Mouse (Mus musculus) liver, adult 2 months (tissue): Measurements from ENCODE around the gene Hivep2. TPM values are rescaled to one million over a fixed set of nuclear protein-coding genes. Genes with fewer than 3 reads are reported as not detected.

Experiments used
- DNase-seq: peaks from one replicate; pipeline ENCODE4 v3.0.0-alpha.2; 2011; ENCODE audit warnings: low read depth, low spot score; ENCODE audit errors: extremely low read depth
- H3K27ac ChIP-seq: fragments of 200-500 bp; replicated peaks from 2 replicates; pipeline ENCODE4 v1.5.1; 2012; ENCODE audit warnings: low read depth, mild to moderate bottlenecking, control low read depth, inconsistent platforms, low read length; ENCODE audit not compliant: insufficient read depth
- H3K27me3 ChIP-seq: fragments of 200-500 bp; 2 replicates; pipeline ENCODE4 v1.6.1; 2012; ENCODE audit warnings: mild to moderate bottlenecking, moderate library complexity, low read length, inconsistent platforms; ENCODE audit not compliant: control insufficient read depth, insufficient read depth
- H3K36me3 ChIP-seq: fragments of 200-500 bp; 2 replicates; pipeline ENCODE4 v1.6.1; 2012; ENCODE audit warnings: low read length, inconsistent platforms; ENCODE audit not compliant: control insufficient read depth, insufficient read depth
- H3K4me1 ChIP-seq: fragments of 200-500 bp; 2 replicates; pipeline ENCODE4 v1.6.1; 2011; ENCODE audit warnings: low read length; ENCODE audit not compliant: control insufficient read depth, insufficient read depth
- H3K4me3 ChIP-seq: fragments of 200-500 bp; 2 replicates; pipeline ENCODE4 v1.5.1; 2011; ENCODE audit warnings: low read depth, mild to moderate bottlenecking, control low read depth, low read length, moderate library complexity; ENCODE audit not compliant: insufficient read depth
- H3K79me2 ChIP-seq: fragments of 200-500 bp; 2 replicates; pipeline ENCODE4 v1.6.1; 2012; ENCODE audit warnings: inconsistent platforms, mild to moderate bottlenecking, low read length, moderate library complexity; ENCODE audit not compliant: control insufficient read depth, insufficient read depth
- H3K9ac ChIP-seq: fragments of 200-500 bp; 2 replicates; pipeline ENCODE4 v1.6.1; 2012; ENCODE audit warnings: low read depth, mild to moderate bottlenecking, control low read depth, inconsistent platforms, low read length
- CTCF ChIP-seq: fragments of 200-500 bp; IDR thresholded peaks from 2 replicates; pipeline ENCODE4 v1.5.1; 2011; ENCODE audit warnings: low read depth, low read length, control low read depth
- POLR2A ChIP-seq: fragments of 200-500 bp; IDR thresholded peaks from 2 replicates; pipeline ENCODE4 v1.6.1; 2011; ENCODE audit warnings: low read length, control low read depth; ENCODE audit not compliant: insufficient read depth; ENCODE audit errors: extremely low read depth
- WGBS: fragments of 180-500 bp; shearing (Covaris S2); methylation state at CpG from one replicate; pipeline ENCODE4 v1.1.7; 2018; 5-methylcytosine and 5-hydroxymethylcytosine counted together
- polyA plus RNA-seq: library from polyadenylated mRNA; depleted of rRNA; stranded (reverse); fragments of >200 nt; gene quantifications from 2 replicates; pipeline ENCODE4 v1.2.3, GENCODE M21; 2012
- total RNA-seq: library from RNA; depleted of rRNA; stranded (reverse); fragments of >200 nt; gene quantifications from 2 replicates; pipeline ENCODE4 v1.2.3, GENCODE M21; 2014

Hivep2 gene
- total and polyA plus RNA-seq, 2 experiments, result 1.5 to 6.4 TPM

GRCm38 (mm10) chr10:14107980-14108671 is 142.3 kb downstream of the Hivep2 start:
- Histone ChIP-seq H3K79me2 (0 out of 2 replicates have a peak, but pooled peaks cover 2% of the 10 kb centered on the region), H3K36me3 (no peaks in the 10 kb centered on the region; the same call in 1 of the 2 replicates), H3K4me1 (no peaks in the 10 kb centered on the region), H3K27ac (no peak overlapping the region), H3K4me3 (no peak overlapping the region), H3K27me3 (no peaks in the 10 kb centered on the region), H3K9ac (no peak overlapping the region)
- TF ChIP-seq POLR2A (no peak), CTCF (no peak)
- no peak for DNase-seq
- 66% methylated on average over 7 of the region's 7 CpGs for WGBS

DNA sequence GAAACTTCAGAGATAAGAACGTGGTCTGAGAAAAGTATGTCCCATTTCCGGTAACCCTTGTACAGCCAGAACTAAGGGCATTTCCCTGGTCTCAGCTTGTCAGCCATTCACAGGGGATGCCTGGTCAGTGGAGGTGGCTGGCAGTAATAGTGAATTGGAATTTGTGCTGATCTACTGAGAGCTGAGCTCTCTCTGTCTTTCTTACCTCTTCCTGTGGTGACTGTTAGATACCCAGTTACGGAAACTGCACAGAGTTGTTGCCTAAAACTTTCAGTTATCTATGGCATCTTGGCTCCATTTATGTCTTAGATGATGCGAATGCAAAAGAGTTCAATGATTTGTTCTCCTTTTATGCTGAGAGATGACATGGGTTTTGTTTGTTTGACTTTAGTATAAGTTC is 150.0 kb downstream of the Hivep2 start:
- Histone ChIP-seq H3K9ac (no peak overlapping the region), H3K36me3 (no peaks in the 10 kb centered on the region), H3K79me2 (peaks cover 6% of the 10 kb centered on the region; the same call in 1 of the 2 replicates), H3K27ac (no peak overlapping the region), H3K27me3 (no peaks in the 10 kb centered on the region), H3K4me1 (peaks cover 4% of the 10 kb centered on the region; the same call in 1 of the 2 replicates), H3K4me3 (no peak overlapping the region)
- TF ChIP-seq CTCF, result no peak
- no peak for DNase-seq
- 74% methylated on average over 4 of the region's 4 CpGs for WGBS

GRCm38 (mm10) chr10:14116978-14117377 is 151.1 kb downstream of the Hivep2 start:
- WGBS, result 84% methylated on average over 5 of the region's 5 CpGs
- H3K27ac ChIP-seq, result no peak overlapping the region

DNA sequence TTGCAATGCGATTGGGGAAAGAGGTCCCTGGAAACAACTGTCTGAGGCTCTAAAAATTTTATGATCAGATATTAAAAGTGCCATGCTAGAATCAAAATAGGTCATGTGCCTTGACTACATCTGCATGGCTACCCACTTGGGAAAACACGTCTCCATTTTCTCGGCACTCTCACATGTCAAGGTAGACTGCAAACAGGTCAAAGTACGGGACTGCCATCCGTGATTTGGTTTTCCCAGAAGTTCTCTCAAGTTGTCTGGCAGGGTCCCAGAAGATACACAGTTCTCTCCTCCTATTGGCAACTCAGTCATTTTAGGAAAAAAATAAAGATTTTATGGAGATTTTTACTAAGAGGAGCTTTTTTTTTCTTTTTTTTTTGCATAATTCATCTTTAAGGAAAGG is 153.3 kb downstream of the Hivep2 start:
- Histone ChIP-seq H3K4me3 (no peak overlapping the region), H3K9ac (no peak overlapping the region), H3K36me3 (no peaks in the 10 kb centered on the region), H3K4me1 (peaks cover 4% of the 10 kb centered on the region; the same call in 1 of the 2 replicates), H3K79me2 (peaks cover 3% of the 10 kb centered on the region; the same call in 1 of the 2 replicates), H3K27ac (no peak overlapping the region), H3K27me3 (no peaks in the 10 kb centered on the region)
- WGBS, result 47% methylated on average over 5 of the region's 5 CpGs
- TF ChIP-seq POLR2A (no peak), CTCF (no peak)
- DNase-seq, result peak; percentile 23

More at GRCm38 (mm10) chr10:14116978-14117377, 151.1 kb downstream of the Hivep2 start:
- Histone ChIP-seq H3K4me1 (peaks cover 4% of the 10 kb centered on the region; the same call in 1 of the 2 replicates), H3K27me3 (no peaks in the 10 kb centered on the region), H3K4me3 (no peak overlapping the region), H3K79me2 (peaks cover 6% of the 10 kb centered on the region; the same call in 1 of the 2 replicates), H3K36me3 (no peaks in the 10 kb centered on the region), H3K9ac (no peak overlapping the region)
- TF ChIP-seq CTCF (no peak), POLR2A (no peak)
- DNase-seq, result no peak

- Histone ChIP-seq H3K4me1 (peaks cover 4% of the 10 kb centered on the region; the same call in 1 of the 2 replicates), H3K4me3 (no peak overlapping the region), H3K27me3 (no peaks in the 10 kb centered on the region), H3K27ac (no peak overlapping the region), H3K36me3 (no peaks in the 10 kb centered on the region), H3K9ac (no peak overlapping the region), H3K79me2 (peaks cover 3% of the 10 kb centered on the region; the same call in 1 of the 2 replicates)
- no peak for TF ChIP-seq POLR2A
- no peak for TF ChIP-seq CTCF
- DNase-seq, result no peak
- WGBS, result 94% methylated on average over 3 of the region's 3 CpGs
These were observed 154.6 kb downstream of the Hivep2 start for GRCm38 (mm10) chr10:14120512-14120911.

DNA sequence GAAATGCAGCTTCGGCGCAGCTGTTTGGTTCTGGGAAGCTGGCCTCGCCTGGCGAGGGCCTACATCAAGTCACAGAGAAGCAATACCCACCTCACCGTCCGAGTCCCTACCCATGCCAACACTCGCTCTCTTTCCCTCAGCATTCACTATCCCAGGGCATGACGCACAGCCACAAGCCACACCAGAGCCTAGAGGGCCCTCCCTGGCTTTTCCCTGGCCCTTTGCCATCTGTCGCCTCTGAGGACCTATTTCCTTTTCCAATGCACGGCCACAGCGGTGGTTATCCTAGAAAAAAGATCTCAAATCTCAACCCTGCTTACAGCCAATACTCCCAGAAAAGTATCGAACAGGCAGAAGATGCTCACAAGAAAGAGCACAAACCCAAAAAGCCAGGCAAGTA is 162.0 kb downstream of the Hivep2 start:
- Histone ChIP-seq H3K36me3 (peaks cover 13% of the 10 kb centered on the region; the same call in 1 of the 2 replicates), H3K9ac (no peak overlapping the region), H3K4me3 (no peak overlapping the region), H3K27me3 (no peaks in the 10 kb centered on the region), H3K27ac (no peak overlapping the region), H3K4me1 (no peaks in the 10 kb centered on the region), H3K79me2 (no peaks in the 10 kb centered on the region)
- no peak for DNase-seq
- no peak for TF ChIP-seq CTCF
- no peak for TF ChIP-seq POLR2A
- WGBS, result 97% methylated on average over 12 of the region's 12 CpGs
